ENCODE assay signal across 8 mouse cellular contexts in genomic region chr7:135734911-135735646, GRCm38 (mm10). TPM values are rescaled to one million over a fixed set of nuclear protein-coding genes. Genes with fewer than 3 reads are reported as not detected.
DNase-seq lines count a peak whose midpoint lies in the region; ATAC-seq lines count a peak whose summit lies in the region.

No protein-coding gene starts in this region.

- ATAC-seq in heart, embryonic 15.5 days (replicated peaks; ENCODE audit: insufficient number of reproducible peaks, insufficient read depth, low FRiP score, low read depth) = no peak

- WGBS in heart, embryonic 15.5 days = 83% methylated on average over 9 of the region's 9 CpGs

- no peaks in the 10 kb centered on the region for H3K9me3 ChIP-seq in heart, embryonic 15.5 days (replicated peaks)

- H3K4me3 ChIP-seq in heart, embryonic 15.5 days = no peak overlapping the region

- H3K36me3 ChIP-seq in heart, embryonic 15.5 days = no peaks in the 10 kb centered on the region

- no peak overlapping the region for H3K27ac ChIP-seq in heart, embryonic 15.5 days

- H3K4me1 ChIP-seq in heart, embryonic 15.5 days (replicated peaks) = 0 out of 2 replicates have a peak, but pooled peaks cover 3% of the 10 kb centered on the region

- H3K4me2 ChIP-seq in heart, embryonic 15.5 days = peak overlapping the region; percentile 59

- no peak overlapping the region for H3K9ac ChIP-seq in heart, embryonic 15.5 days

- DNase-seq in heart, adult 9 months (ENCODE audit: low spot score in 2 of 2) = no peak
- DNase-seq in thymus, postnatal 14 days = peak; percentile 16
- no peak for DNase-seq in thymus, postnatal 10 days (ENCODE audit: low spot score in 2 of 2)
- peak; percentile 25 for DNase-seq in kidney, postnatal 10 days
- no peak for DNase-seq in adrenal gland, postnatal 25 days
- no peak for DNase-seq in frontal cortex, postnatal 25 days (ENCODE audit: low spot score in 2 of 2)
- DNase-seq in adipocyte (ENCODE audit: low spot score) = no peak

- H3K27me3 ChIP-seq in heart, embryonic 15.5 days = no peaks in the 10 kb centered on the region

RNA-seq across cellular contexts. Expression of gene Mki67, which starts 18.9 kb away (rescaled TPM):
- 20.2 and 27.1 TPM in 2 replicates for polyA plus RNA-seq in heart, embryonic 15.5 days (2015; fragmentation: Nextera tagmentation; extraction: Ambion mirVana)
- 16.4 and 23.0 TPM in 2 replicates for total RNA-seq in adrenal gland, postnatal 25 days (2021)

Comparison
In these comparisons a context has a peak if more than half of its experiments do, and no peak if none do; other contexts are left out.
1. DNase-seq: peak in thymus, postnatal 14 days (single experiment) and kidney, postnatal 10 days (single experiment); none in heart, adult 9 months (0 of 2), thymus, postnatal 10 days (0 of 2), adrenal gland, postnatal 25 days (single experiment), frontal cortex, postnatal 25 days (0 of 2) and adipocyte (single experiment).